Mouse (Mus musculus) G1E (cell line): Measurements from ENCODE around the gene Plekhj1. TPM values are rescaled to one million over a fixed set of nuclear protein-coding genes. Genes with fewer than 3 reads are reported as not detected.

Experiments used
- ATAC-seq: 2 replicates; pipeline ENCODE4 v1.8.0; 2016; ENCODE audit warnings: mild to moderate bottlenecking; ENCODE audit not compliant: insufficient number of reproducible peaks, poor library complexity, low FRiP score, severe bottlenecking; ENCODE audit errors: extremely low read depth
- DNase-seq: peaks from one replicate; pipeline ENCODE4 v3.0.0; 2012; ENCODE audit warnings: low spot score
- H3K27me3 ChIP-seq: 2 replicates; pipeline ENCODE4 v1.6.1; 2012; ENCODE audit warnings: mild to moderate bottlenecking, low read length, inconsistent platforms; ENCODE audit not compliant: insufficient read depth
- H3K36me3 ChIP-seq: replicated peaks from 2 replicates; pipeline ENCODE3; 2012; ENCODE audit warnings: mild to moderate bottlenecking, inconsistent platforms
- H3K4me1 ChIP-seq: 2 replicates; pipeline ENCODE4 v1.6.1; 2012; ENCODE audit warnings: low read depth, low read length, inconsistent platforms, mixed read lengths; ENCODE audit not compliant: insufficient read depth
- H3K4me3 ChIP-seq: 2 replicates; pipeline ENCODE4 v1.5.1; 2012; ENCODE audit warnings: low read depth, mild to moderate bottlenecking, inconsistent platforms, low read length, moderate library complexity, mixed read lengths
- H3K9me3 ChIP-seq: replicated peaks from 2 replicates; pipeline ENCODE4 v1.6.1; 2012; ENCODE audit warnings: inconsistent platforms
- CTCF ChIP-seq: IDR thresholded peaks from 2 replicates; pipeline ENCODE4 v1.5.1; 2012; ENCODE audit warnings: low read depth, low read length, inconsistent platforms, mixed read lengths
- GATA1 ChIP-seq: IDR thresholded peaks from 2 replicates; pipeline ENCODE4 v1.6.1; 2012; ENCODE audit warnings: borderline replicate concordance, low read length, inconsistent platforms, mixed read lengths
- GATA2 ChIP-seq: IDR thresholded peaks from 2 replicates; pipeline ENCODE4 v1.6.1; 2012; ENCODE audit warnings: low read depth, low read length, inconsistent platforms, borderline replicate concordance
- POLR2AphosphoS5 ChIP-seq: IDR thresholded peaks from 2 replicates; pipeline ENCODE4 v1.6.1; 2012; ENCODE audit warnings: low read depth, low read length, inconsistent platforms; ENCODE audit not compliant: insufficient replicate concordance
- TAL1 ChIP-seq: conservative IDR thresholded peaks from 2 replicates; pipeline ENCODE4 v1.6.1; 2012; ENCODE audit warnings: low read depth, low read length, inconsistent platforms, mixed read lengths
- polyA plus RNA-seq: library from polyadenylated mRNA; stranded (reverse); fragments of >175 nt; gene quantifications from 2 replicates; pipeline ENCODE4 v1.2.3, GENCODE M21; 2012
- total RNA-seq, 2 experiments: library from RNA; stranded (forward) in 1 of 2; stranded (reverse) in 1 of 2; fragments of 200-1000 nt in 1 of 2; fragments of >200 nt in 1 of 2; fragmentation: Nextera tagmentation in 1 of 2; gene quantifications; 2 replicates each; pipeline ENCODE4 v1.2.3; 2014 to 2017

The Plekhj1 gene
- total and polyA plus RNA-seq, 3 experiments, result 68.0 to 325 (median 122) TPM

DNA sequence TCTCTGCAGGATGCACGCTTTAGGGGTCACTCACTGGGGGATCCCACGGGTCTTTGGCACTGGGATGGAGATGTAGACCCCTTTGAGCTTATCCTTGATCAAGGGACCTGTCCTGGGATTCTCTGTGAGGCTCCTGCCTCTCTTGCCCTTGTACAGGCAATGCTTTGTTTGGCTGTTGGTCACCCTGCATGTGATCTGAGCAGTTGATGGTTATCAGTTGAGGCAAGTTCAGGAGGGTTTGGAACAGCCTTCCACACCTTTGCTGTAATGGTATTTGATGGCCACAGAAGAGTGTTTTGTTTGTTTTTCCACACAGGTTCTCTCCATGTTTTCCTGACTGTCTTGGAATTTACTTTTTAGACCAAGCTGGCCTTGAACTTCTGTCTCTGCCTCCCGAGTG lies 36.6 kb downstream of the Plekhj1 start:
- no peak overlapping the region for H3K4me3 ChIP-seq
- H3K4me1 ChIP-seq, result peaks cover 82% of the 10 kb centered on the region
- ATAC-seq (no peak), DNase-seq (no peak)
- no peaks in the 10 kb centered on the region for H3K27me3 ChIP-seq
- H3K9me3 ChIP-seq, result no peaks in the 10 kb centered on the region
- peaks cover 97% of the 10 kb centered on the region for H3K36me3 ChIP-seq
- TF ChIP-seq POLR2AphosphoS5 (no peak), GATA1 (no peak), TAL1 (no peak), CTCF (no peak), GATA2 (no peak)

DNA sequence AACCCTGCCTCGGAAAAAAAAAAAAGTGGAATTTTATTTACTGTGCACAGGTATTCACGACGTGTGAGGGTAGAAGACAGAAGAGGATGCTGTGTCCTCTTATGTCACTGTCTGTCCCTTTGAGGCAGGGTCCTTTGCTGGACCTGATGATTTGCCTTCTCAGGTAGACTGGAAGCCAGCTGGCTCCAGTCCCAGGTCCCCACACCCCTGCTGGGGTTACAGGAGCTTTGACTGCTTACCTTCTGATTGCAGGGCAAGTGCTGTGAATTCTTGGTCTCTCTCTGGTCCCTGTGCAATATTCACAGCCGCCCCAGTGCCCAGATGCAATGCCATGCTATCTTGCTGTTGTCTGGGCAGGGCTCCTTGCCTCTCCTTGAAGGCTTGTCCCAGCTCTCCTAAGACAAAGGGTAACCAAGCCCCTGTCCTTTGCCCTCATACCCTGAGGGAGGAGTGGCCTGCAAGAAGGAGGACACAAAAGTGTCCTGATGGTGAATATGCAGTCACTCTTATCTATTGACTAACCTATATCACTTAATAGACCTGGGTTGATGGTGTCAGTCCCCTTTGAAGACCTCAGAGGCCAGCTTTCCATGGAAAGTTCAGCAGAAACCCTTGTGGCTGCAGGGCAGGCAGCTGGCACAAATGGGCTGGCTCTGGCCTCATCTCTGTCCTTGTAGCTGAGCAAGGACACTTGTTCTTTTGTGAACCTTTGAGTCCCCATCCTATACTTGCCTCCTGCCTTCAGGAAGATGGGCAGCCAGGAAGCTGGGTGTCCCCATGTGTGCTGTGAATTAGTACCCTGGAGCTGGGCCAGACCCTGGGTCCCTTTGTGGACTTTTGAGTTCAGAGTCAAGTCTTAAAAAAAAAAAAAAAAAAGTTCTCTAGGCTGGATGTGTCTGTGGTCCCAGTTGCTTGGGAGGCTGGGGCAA lies 37.6 kb downstream of the Plekhj1 start:
- Histone ChIP-seq H3K9me3 (no peaks in the 10 kb centered on the region), H3K27me3 (no peaks in the 10 kb centered on the region), H3K36me3 (peaks cover 95% of the 10 kb centered on the region), H3K4me3 (no peak overlapping the region), H3K4me1 (peaks cover 92% of the 10 kb centered on the region)
- TF ChIP-seq CTCF (no peak), POLR2AphosphoS5 (no peak), GATA2 (no peak), GATA1 (no peak)
- no peak for DNase-seq
- ATAC-seq, result no peak

DNA sequence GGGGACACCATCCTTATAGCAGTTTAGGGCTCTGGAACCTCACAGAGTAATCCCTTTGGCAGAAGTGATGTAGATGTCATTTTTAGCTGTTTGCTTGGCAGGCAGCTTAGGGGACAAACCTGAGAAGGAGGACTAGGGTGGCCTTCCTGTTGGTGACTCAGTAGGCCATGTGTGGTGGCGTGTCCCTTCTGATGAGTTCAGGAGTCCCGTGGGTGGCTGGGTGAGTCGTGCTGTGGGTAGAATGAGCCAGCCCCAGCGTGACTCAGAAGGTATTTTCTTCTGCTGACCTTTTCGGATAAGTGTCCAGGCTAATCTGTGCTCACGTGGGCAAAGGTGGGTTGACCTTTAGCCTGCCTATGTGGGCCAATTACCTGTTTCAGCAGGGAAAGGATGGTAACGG lies 39.8 kb downstream of the Plekhj1 start:
- DNase-seq, result no peak
- H3K4me3 ChIP-seq, result peak overlapping the region; percentile 8; the same call in 1 of the 2 replicates
- H3K27me3 ChIP-seq, result no peaks in the 10 kb centered on the region
- H3K4me1 ChIP-seq, result peaks cover 82% of the 10 kb centered on the region
- TF ChIP-seq GATA2 (no peak), CTCF (no peak), GATA1 (no peak), TAL1 (no peak), POLR2AphosphoS5 (no peak)
- H3K9me3 ChIP-seq, result no peaks in the 10 kb centered on the region
- peaks cover 73% of the 10 kb centered on the region for H3K36me3 ChIP-seq
- no peak for ATAC-seq

GRCm38 (mm10) chr10:80757717-80758116 lies 40.7 kb downstream of the Plekhj1 start:
- H3K4me1 ChIP-seq, result peaks cover 75% of the 10 kb centered on the region

DNA sequence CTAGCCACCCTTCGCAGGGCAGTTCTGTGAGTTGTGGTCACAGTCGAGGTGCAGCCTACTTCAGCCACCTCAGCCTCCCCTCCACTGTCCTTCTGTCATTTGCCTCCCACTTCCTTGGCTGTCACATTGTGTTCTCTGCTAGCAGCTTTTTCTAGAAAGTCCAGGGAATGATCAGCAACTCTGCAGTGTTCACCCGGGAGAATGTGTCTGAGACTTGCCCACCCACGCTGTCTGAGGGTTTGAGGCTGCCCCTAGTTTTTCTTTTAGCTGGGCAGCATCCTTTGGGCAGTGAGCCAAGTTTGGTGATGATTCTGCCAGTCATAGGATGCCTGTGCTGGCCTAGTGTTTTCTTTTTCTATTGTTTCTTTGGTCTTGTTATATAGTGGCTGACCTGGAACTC lies 41.5 kb downstream of the Plekhj1 start:
- H3K9me3 ChIP-seq, result no peaks in the 10 kb centered on the region
- peak overlapping the region; percentile 92; the same call in 1 of the 2 replicates for H3K4me3 ChIP-seq
- ATAC-seq (no peak), DNase-seq (no peak)
- H3K27me3 ChIP-seq, result no peaks in the 10 kb centered on the region
- TF ChIP-seq GATA2, result no peak
- no peak for TF ChIP-seq POLR2AphosphoS5
- no peak for TF ChIP-seq TAL1
- peaks cover 76% of the 10 kb centered on the region for H3K4me1 ChIP-seq
- H3K36me3 ChIP-seq, result peaks cover 57% of the 10 kb centered on the region

More at GRCm38 (mm10) chr10:80757717-80758116, 40.7 kb downstream of the Plekhj1 start:
- Histone ChIP-seq H3K36me3 (peaks cover 63% of the 10 kb centered on the region), H3K27me3 (no peaks in the 10 kb centered on the region), H3K9me3 (no peaks in the 10 kb centered on the region), H3K4me3 (peak overlapping the region; percentile 92; the same call in 1 of the 2 replicates)
- peak; percentile 73; the same call in 1 of the 2 replicates for ATAC-seq
- peak; percentile 77 for DNase-seq
- TF ChIP-seq GATA1 (no peak), POLR2AphosphoS5 (no peak), CTCF (no peak), TAL1 (no peak), GATA2 (no peak)

GRCm38 (mm10) chr10:80756509-80756908 lies 41.9 kb downstream of the Plekhj1 start:
- Histone ChIP-seq H3K36me3 (peaks cover 52% of the 10 kb centered on the region), H3K27me3 (no peaks in the 10 kb centered on the region), H3K9me3 (no peaks in the 10 kb centered on the region), H3K4me3 (peak overlapping the region; percentile 92), H3K4me1 (peaks cover 76% of the 10 kb centered on the region)
- DNase-seq (no peak), ATAC-seq (no peak)
- TF ChIP-seq GATA1, result no peak
- TF ChIP-seq POLR2AphosphoS5, result no peak
- no peak for TF ChIP-seq CTCF
- no peak for TF ChIP-seq TAL1
- no peak for TF ChIP-seq GATA2
